Mouse (Mus musculus) olfactory bulb, adult 2 months (tissue): ENCODE results near the gene Clspn. TPM values are rescaled to one million over a fixed set of nuclear protein-coding genes. Genes with fewer than 3 reads are reported as not detected.

Experiments
- H3K27ac ChIP-seq: fragments of 200-500 bp; 2 replicates; pipeline ENCODE4 v1.5.1; 2012; ENCODE audit warnings: low read depth, low read length; ENCODE audit not compliant: insufficient read depth
- H3K4me1 ChIP-seq: fragments of 200-500 bp; 2 replicates; pipeline ENCODE4 v1.6.1; 2012; ENCODE audit warnings: low read length; ENCODE audit not compliant: control insufficient read depth, insufficient read depth
- H3K4me3 ChIP-seq: fragments of 200-500 bp; 2 replicates; pipeline ENCODE4 v1.5.1; 2012; ENCODE audit warnings: mild to moderate bottlenecking, low read depth, low read length, moderate library complexity; ENCODE audit not compliant: insufficient read depth
- CTCF ChIP-seq: fragments of 200-500 bp; IDR thresholded peaks from 2 replicates; pipeline ENCODE4 v1.5.1; 2012; ENCODE audit warnings: low read depth, mild to moderate bottlenecking, low read length, moderate library complexity; ENCODE audit not compliant: insufficient read depth
- POLR2A ChIP-seq: fragments of 200-500 bp; IDR thresholded peaks from 2 replicates; pipeline ENCODE4 v1.6.1; 2012; ENCODE audit warnings: mild to moderate bottlenecking, low read depth, low read length, moderate library complexity; ENCODE audit not compliant: insufficient read depth
- WGBS: fragments of 180-500 bp; shearing (Covaris S2); methylation state at CpG from one replicate; pipeline ENCODE4 v1.1.7; 2018; 5-methylcytosine and 5-hydroxymethylcytosine counted together
- polyA plus RNA-seq: library from polyadenylated mRNA; stranded (reverse); fragments of >200 nt; gene quantifications from 2 replicates; pipeline ENCODE4 v1.2.4, GENCODE M21; 2012; ENCODE audit warnings: low replicate concordance; ENCODE audit not compliant: missing spikeins, insufficient read depth, insufficient read length

The Clspn gene
- polyA plus RNA-seq, 1 experiment, result not detected

DNA sequence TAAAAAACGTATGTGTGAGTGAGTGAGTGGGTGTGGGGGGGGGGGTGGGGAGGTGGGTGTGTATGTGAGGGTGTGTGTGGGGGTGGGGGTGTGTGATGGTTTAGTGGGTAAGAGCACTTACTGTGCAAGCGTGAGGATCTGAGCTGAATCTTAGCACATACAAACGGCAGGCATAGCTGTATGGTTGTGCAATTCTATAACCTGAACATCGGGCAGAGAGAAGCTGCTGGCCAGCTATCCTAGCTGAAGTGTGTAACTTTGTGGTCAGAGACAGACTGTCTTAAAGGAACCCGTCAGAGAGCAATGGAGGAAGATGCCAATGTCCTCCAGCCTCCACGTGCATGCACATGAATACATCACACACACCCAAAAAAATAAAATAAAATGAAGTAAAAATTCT is 35.3 kb downstream of the Clspn start:
- 83% methylated on average over 6 of the region's 6 CpGs for WGBS
- no peak overlapping the region for H3K27ac ChIP-seq
- H3K4me1 ChIP-seq, result no peaks in the 10 kb centered on the region
- TF ChIP-seq POLR2A, result no peak
- TF ChIP-seq CTCF, result no peak
- no peak overlapping the region for H3K4me3 ChIP-seq

GRCm38 (mm10) chr4:126599971-126600754 is 43.4 kb downstream of the Clspn start:
- TF ChIP-seq POLR2A, result no peak
- TF ChIP-seq CTCF, result peak; percentile 73; the same call in 1 of the 2 replicates
- 30% methylated on average over 8 of the region's 8 CpGs for WGBS
- Histone ChIP-seq H3K27ac (no peak overlapping the region), H3K4me3 (no peak overlapping the region), H3K4me1 (peaks cover 8% of the 10 kb centered on the region; the same call in 1 of the 2 replicates)

GRCm38 (mm10) chr4:126601597-126602444 is 45.1 kb downstream of the Clspn start:
- Histone ChIP-seq H3K27ac (no peak overlapping the region), H3K4me3 (no peak overlapping the region), H3K4me1 (peaks cover 8% of the 10 kb centered on the region; the same call in 1 of the 2 replicates)
- WGBS, result 16% methylated on average over 21 of the region's 22 CpGs
- TF ChIP-seq CTCF (no peak), POLR2A (no peak)

DNA sequence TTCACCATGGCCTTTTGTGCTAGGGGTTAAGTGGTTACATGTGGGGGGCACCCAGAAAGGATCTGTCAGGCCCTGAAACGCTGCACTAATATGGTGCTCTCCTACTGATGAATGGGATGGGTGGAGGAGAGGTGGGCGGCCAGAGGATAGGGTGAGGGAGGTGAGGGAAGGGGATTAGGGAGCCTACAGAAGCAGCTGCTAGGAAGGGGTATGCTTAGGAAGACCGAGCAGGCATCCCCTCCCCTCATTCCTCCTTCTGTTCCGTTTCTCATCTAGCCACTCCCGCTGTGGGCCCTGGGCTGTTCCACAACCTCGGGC is 45.7 kb downstream of the Clspn start:
- Histone ChIP-seq H3K4me3 (no peak overlapping the region), H3K4me1 (peaks cover 8% of the 10 kb centered on the region; the same call in 1 of the 2 replicates), H3K27ac (no peak overlapping the region)
- WGBS, result 25% methylated on average over 6 of the region's 6 CpGs
- no peak for TF ChIP-seq POLR2A
- TF ChIP-seq CTCF, result no peak

DNA sequence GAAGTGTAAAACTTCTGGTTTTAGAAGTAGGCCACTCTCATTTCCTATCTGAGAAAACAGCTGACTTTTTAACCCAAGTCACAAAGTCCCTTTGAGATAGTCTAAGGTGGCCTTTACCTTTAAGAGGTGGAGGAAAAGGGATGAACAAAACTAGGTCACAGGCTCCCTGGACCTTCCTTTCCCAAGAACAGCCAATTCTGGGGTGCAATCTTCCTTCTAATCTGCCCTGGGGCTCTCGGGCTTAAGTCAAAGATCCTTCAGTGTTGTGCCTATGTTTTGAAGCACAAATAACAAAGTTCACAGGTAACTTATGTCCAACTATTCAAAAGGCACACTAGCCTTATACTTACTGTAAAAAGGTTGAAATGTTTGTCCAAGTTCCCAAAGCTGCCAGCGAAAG is 47.4 kb downstream of the Clspn start:
- Histone ChIP-seq H3K27ac (no peak overlapping the region), H3K4me1 (peaks cover 8% of the 10 kb centered on the region; the same call in 1 of the 2 replicates), H3K4me3 (no peak overlapping the region)
- 80% methylated on average over 2 of the region's 2 CpGs for WGBS
- no peak for TF ChIP-seq POLR2A
- no peak for TF ChIP-seq CTCF

- 89% methylated on average over 4 of the region's 4 CpGs for WGBS
- TF ChIP-seq POLR2A (no peak), CTCF (no peak)
These were observed 49.0 kb downstream of the Clspn start for GRCm38 (mm10) chr4:126605751-126606150.

DNA sequence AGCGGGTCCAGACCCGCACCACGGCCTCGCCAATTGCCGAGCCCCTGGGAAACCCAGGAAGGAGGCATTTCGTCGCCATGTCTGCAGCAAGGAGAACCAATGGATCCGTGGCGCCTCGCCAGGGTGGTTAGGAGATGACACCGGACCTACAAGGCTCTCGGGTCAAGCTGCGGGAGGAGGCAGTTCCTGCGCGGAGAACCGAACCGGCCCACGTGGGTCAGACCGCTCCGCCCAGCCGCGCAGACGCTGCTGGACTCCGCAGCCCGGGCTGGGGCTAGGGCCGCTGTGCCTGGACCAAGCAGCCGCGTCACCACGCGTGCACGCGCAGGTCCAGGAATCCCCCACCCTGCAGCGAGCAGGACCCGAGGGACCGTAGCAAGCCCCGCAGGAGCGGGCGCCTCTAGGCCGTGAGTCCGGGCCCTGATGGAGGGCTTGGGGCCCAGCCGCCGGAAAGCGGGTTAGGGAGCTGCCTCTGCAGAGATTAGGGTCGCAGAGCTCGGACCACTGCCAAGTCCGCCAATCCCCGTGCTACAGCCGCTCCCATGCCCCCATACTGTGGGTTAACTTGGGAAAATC is 53.0 kb downstream of the Clspn start, which contains the start of gene 5730409E04Rik:
TSS of gene 5730409E04Rik (plus strand) at position 213 of the 576 bp plus-strand sequence.
- peak; percentile 76 for TF ChIP-seq POLR2A
- TF ChIP-seq CTCF, result no peak
- H3K4me1 ChIP-seq, result peaks cover 13% of the 10 kb centered on the region
- WGBS, result under 1% methylated on average over 48 of the region's 48 CpGs
- peak within 1 kb of the TSS; percentile 89 for H3K4me3 ChIP-seq
- peak within 1 kb of the TSS; percentile 86 for H3K27ac ChIP-seq

More at GRCm38 (mm10) chr4:126605751-126606150, 49.0 kb downstream of the Clspn start:
- Histone ChIP-seq H3K4me3 (no peak overlapping the region), H3K4me1 (peaks cover 12% of the 10 kb centered on the region; the same call in 1 of the 2 replicates), H3K27ac (no peak overlapping the region)

DNA sequence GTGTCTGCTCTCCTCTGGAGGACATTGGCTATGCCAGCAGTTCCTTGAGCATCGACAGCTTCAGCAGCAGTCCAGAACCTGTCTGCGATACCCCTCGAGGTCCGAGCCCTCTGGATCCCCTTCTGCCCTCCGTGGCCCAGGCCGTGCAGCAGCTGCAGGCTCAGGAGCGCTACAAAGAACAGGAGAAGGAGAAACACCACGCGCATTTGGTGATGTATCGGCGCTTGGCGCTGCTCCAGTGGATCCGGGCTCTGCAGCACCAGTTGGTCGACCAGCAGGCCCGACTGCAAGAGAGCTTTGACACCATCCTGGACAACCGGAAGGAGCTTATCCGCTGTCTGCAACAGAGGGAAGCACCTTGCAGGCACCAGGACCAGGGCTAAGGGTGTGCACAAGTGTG is 55.3 kb downstream of the Clspn start:
- WGBS, result 83% methylated on average over 17 of the region's 17 CpGs
- H3K4me3 ChIP-seq, result no peak overlapping the region
- TF ChIP-seq POLR2A (no peak), CTCF (no peak)

More for the DNA sequence above, 55.3 kb downstream of the Clspn start:
- peaks cover 13% of the 10 kb centered on the region for H3K4me1 ChIP-seq
- H3K27ac ChIP-seq, result no peak overlapping the region
